ENCODE assay signal across 12 mouse cellular contexts in genomic region chr5:31835691-31836090, GRCm38 (mm10).
"Had no signal": no experiment of that assay in that cellular context is flagged by ENCODE, and none has a peak within 500 bp of the region (broad histone marks: within the 10 kb centered on the region; RNA-seq: fewer than 3 reads in every experiment).

No protein-coding gene starts in this region.

- DNase-seq: kidney, postnatal 25 days; layer of hippocampus, adult 9-11 months; layer of hippocampus, postnatal 36 days; lung, embryonic 14.5 days; lung, postnatal 10 days; lung, postnatal 4 days; midbrain, embryonic 14.5 days; thymus, postnatal 4 days had no signal

- H3K9ac ChIP-seq: limb, embryonic 15.5 days; liver, embryonic 12.5 days; lung, embryonic 14.5 days; neural tube, embryonic 12.5 days had no signal

- H3K4me1 ChIP-seq: limb, embryonic 15.5 days; liver, embryonic 12.5 days; midbrain, embryonic 10.5 days; neural tube, embryonic 12.5 days had no signal

- H3K4me3 ChIP-seq: limb, embryonic 15.5 days; liver, embryonic 12.5 days; midbrain, embryonic 10.5 days; neural tube, embryonic 12.5 days had no signal

- H3K36me3 ChIP-seq: limb, embryonic 15.5 days; liver, embryonic 12.5 days; midbrain, embryonic 10.5 days; neural tube, embryonic 12.5 days had no signal

- H3K27me3 ChIP-seq: limb, embryonic 15.5 days; liver, embryonic 12.5 days; neural tube, embryonic 12.5 days had no signal

- H3K4me2 ChIP-seq: limb, embryonic 15.5 days; liver, embryonic 12.5 days; lung, embryonic 14.5 days; neural tube, embryonic 12.5 days had no signal

- ATAC-seq: liver, embryonic 12.5 days had no signal

- H3K27ac ChIP-seq: limb, embryonic 15.5 days; liver, embryonic 12.5 days; midbrain, embryonic 10.5 days; neural tube, embryonic 12.5 days had no signal
